Mouse (Mus musculus): ENCODE results near the gene Ttc39a. TPM values are rescaled to one million over a fixed set of nuclear protein-coding genes. Genes with fewer than 3 reads are reported as not detected.

The Ttc39a gene
- total and polyA plus RNA-seq, 3 experiments, result 0.30 to 0.64 (median 0.32) TPM

GRCm38 (mm10) chr4:109477454-109477853, 71.0 kb downstream of the Ttc39a start:
- no peak overlapping the region for H3K27ac ChIP-seq (ENCODE audit: insufficient read depth, low read depth)
- peaks cover 0 to 25% of the 10 kb centered on the region in 2 experiments; a peak in 2 of 4 replicates for H3K4me1 ChIP-seq (ENCODE audit: control insufficient read depth in 1 of 2, insufficient read depth in 2 of 2)
- peaks cover 15% of the 10 kb centered on the region for H3K27me3 ChIP-seq (replicated peaks)
- no peaks in the 10 kb centered on the region for H3K9me3 ChIP-seq (replicated peaks; ENCODE audit: low read length)
- no peak overlapping the region for H3K4me2 ChIP-seq (ENCODE audit: insufficient read depth, low read depth, poor library complexity, severe bottlenecking)
- DNase-seq (ENCODE audit: extremely low read depth), result no peak
- peaks cover 22% of the 10 kb centered on the region for H3K79me2 ChIP-seq (replicated peaks; ENCODE audit: control insufficient read depth, extremely low read depth, insufficient read depth, poor library complexity, severe bottlenecking)
- in situ Hi-C loops (cut with MboI; ENCODE audit: low pct_ligation_motif_present, low pct_unique_long_range_greater_than_20kb, low sequenced_read_pairs), result no loop called here
- no peak overlapping the region for H3K4me3 ChIP-seq (replicated peaks in 1 of 3; ENCODE audit: low read depth in 2 of 3, low read length in 2 of 3, poor library complexity in 1 of 3)
- H3K9ac ChIP-seq (ENCODE audit: insufficient read depth, low read depth), result no peak overlapping the region
- peaks cover 3 to 9% of the 10 kb centered on the region in 2 experiments for H3K36me3 ChIP-seq (replicated peaks in 1 of 2; ENCODE audit: control insufficient read depth in 1 of 2, insufficient read depth in 1 of 2, low read length in 1 of 2)
- dilution Hi-C loops (cut with MboI; ENCODE audit: extremely low pct_ligation_motif_present, extremely low pct_unique_long_range_greater_than_20kb, low sequenced_read_pairs), result no loop called here
- TF ChIP-seq MYC (IDR thresholded peaks at IDR 0.05; ENCODE audit: low read depth, low read length) (no peak), MEF2A (IDR thresholded peaks at IDR 0.05; ENCODE audit: borderline replicate concordance, low read depth, low read length) (no peak), CHD1 (IDR thresholded peaks at IDR 0.05; ENCODE audit: low read depth, low read length) (no peak), MAZ (IDR thresholded peaks at IDR 0.05; ENCODE audit: low read depth, low read length) (no peak), MAX (IDR thresholded peaks at IDR 0.05; ENCODE audit: low read length) (no peak), HCFC1 (IDR thresholded peaks at IDR 0.05; ENCODE audit: low read depth, low read length) (no peak), E2F4 (IDR thresholded peaks at IDR 0.05; ENCODE audit: insufficient replicate concordance, low read depth, low read length) (no peak)

- dilution Hi-C loops (cut with MboI; ENCODE audit: extremely low pct_ligation_motif_present, extremely low pct_unique_long_range_greater_than_20kb, low sequenced_read_pairs), result no loop called here
Measured at GRCm38 (mm10) chr4:109481424-109481823, 75.0 kb downstream of the Ttc39a start.

GRCm38 (mm10) chr4:109482701-109483100, 76.3 kb downstream of the Ttc39a start:
- Histone ChIP-seq H3K79me2 (replicated peaks; ENCODE audit: control insufficient read depth, extremely low read depth, insufficient read depth, poor library complexity, severe bottlenecking) (no peaks in the 10 kb centered on the region), H3K4me1 (ENCODE audit: control insufficient read depth in 1 of 2, insufficient read depth in 2 of 2) (peaks cover 5 to 7% of the 10 kb centered on the region in 2 experiments), H3K4me3 (replicated peaks in 1 of 3; ENCODE audit: low read depth in 2 of 3, low read length in 2 of 3, poor library complexity in 1 of 3) (no peak overlapping the region), H3K27me3 (replicated peaks) (peaks cover 7% of the 10 kb centered on the region), H3K9ac (ENCODE audit: insufficient read depth, low read depth) (no peak overlapping the region), H3K9me3 (replicated peaks; ENCODE audit: low read length) (no peaks in the 10 kb centered on the region), H3K27ac (ENCODE audit: insufficient read depth, low read depth) (no peak overlapping the region), H3K36me3 (replicated peaks in 1 of 2; ENCODE audit: control insufficient read depth in 1 of 2, insufficient read depth in 1 of 2, low read length in 1 of 2) (no peaks in the 10 kb centered on the region), H3K4me2 (ENCODE audit: insufficient read depth, low read depth, poor library complexity, severe bottlenecking) (no peak overlapping the region)
- dilution Hi-C loops (cut with MboI; ENCODE audit: extremely low pct_ligation_motif_present, extremely low pct_unique_long_range_greater_than_20kb, low sequenced_read_pairs), result no loop called here
- TF ChIP-seq TBP (conservative IDR thresholded peaks at IDR 0.05; ENCODE audit: low read depth, low read length) (no peak), POLR2A (IDR thresholded peaks at IDR 0.05; ENCODE audit: low read depth, low read length) (no peak), USF1 (IDR thresholded peaks at IDR 0.05; ENCODE audit: low read depth, low read length) (no peak), ELF1 (IDR thresholded peaks at IDR 0.05; ENCODE audit: low read depth, low read length) (no peak), ZKSCAN1 (IDR thresholded peaks at IDR 0.05; ENCODE audit: borderline replicate concordance, low read depth, low read length) (no peak), KAT2A (IDR thresholded peaks at IDR 0.05; ENCODE audit: insufficient replicate concordance, low read length) (no peak), JUN (IDR thresholded peaks at IDR 0.05; ENCODE audit: insufficient read depth, low read depth, low read length) (no peak), ETS1 (conservative IDR thresholded peaks at IDR 0.05; ENCODE audit: low read depth, low read length) (no peak), MXI1 (IDR thresholded peaks at IDR 0.05; ENCODE audit: low read depth, low read length) (no peak), USF2 (conservative IDR thresholded peaks at IDR 0.05; ENCODE audit: low read depth, low read length) (no peak), JUND (conservative IDR thresholded peaks at IDR 0.05; ENCODE audit: low read depth, low read length) (no peak), ZNF384 (IDR thresholded peaks at IDR 0.05; ENCODE audit: low read depth, low read length) (no peak), HCFC1 (IDR thresholded peaks at IDR 0.05; ENCODE audit: low read depth, low read length) (no peak), RCOR1 (conservative IDR thresholded peaks at IDR 0.05; ENCODE audit: low read depth, low read length) (no peak), NRF1 (IDR thresholded peaks at IDR 0.05; ENCODE audit: low read depth, low read length) (no peak), NELFE (IDR thresholded peaks at IDR 0.05; ENCODE audit: low read depth, low read length) (no peak), EP300 (IDR thresholded peaks at IDR 0.05; ENCODE audit: low read length) (no peak), UBTF (IDR thresholded peaks at IDR 0.05; ENCODE audit: low read depth, low read length) (no peak), SMC3 (IDR thresholded peaks at IDR 0.05; ENCODE audit: low read depth, low read length) (no peak)
- in situ Hi-C loops (cut with MboI; ENCODE audit: low pct_ligation_motif_present, low pct_unique_long_range_greater_than_20kb, low sequenced_read_pairs), result no loop called here
- DNase-seq (ENCODE audit: extremely low read depth), result no peak

More at GRCm38 (mm10) chr4:109481424-109481823, 75.0 kb downstream of the Ttc39a start:
- no peak for DNase-seq (ENCODE audit: extremely low read depth)
- in situ Hi-C loops (cut with MboI; ENCODE audit: low pct_ligation_motif_present, low pct_unique_long_range_greater_than_20kb, low sequenced_read_pairs), result no loop called here
- Histone ChIP-seq H3K27me3 (replicated peaks) (peaks cover 15% of the 10 kb centered on the region), H3K9me3 (replicated peaks; ENCODE audit: low read length) (no peaks in the 10 kb centered on the region), H3K27ac (ENCODE audit: insufficient read depth, low read depth) (no peak overlapping the region), H3K9ac (ENCODE audit: insufficient read depth, low read depth) (no peak overlapping the region), H3K79me2 (replicated peaks; ENCODE audit: control insufficient read depth, extremely low read depth, insufficient read depth, poor library complexity, severe bottlenecking) (no peaks in the 10 kb centered on the region), H3K4me1 (ENCODE audit: control insufficient read depth in 1 of 2, insufficient read depth in 2 of 2) (peaks cover 5 to 7% of the 10 kb centered on the region in 2 experiments; a peak in 3 of 4 replicates), H3K36me3 (replicated peaks in 1 of 2; ENCODE audit: control insufficient read depth in 1 of 2, insufficient read depth in 1 of 2, low read length in 1 of 2) (no peaks in the 10 kb centered on the region), H3K4me2 (ENCODE audit: insufficient read depth, low read depth, poor library complexity, severe bottlenecking) (no peak overlapping the region), H3K4me3 (replicated peaks in 1 of 3; ENCODE audit: low read depth in 2 of 3, low read length in 2 of 3, poor library complexity in 1 of 3) (no peak overlapping the region)
- TF ChIP-seq ETS1 (conservative IDR thresholded peaks at IDR 0.05; ENCODE audit: low read depth, low read length), result no peak
- TF ChIP-seq MAFK (IDR thresholded peaks at IDR 0.05; ENCODE audit: insufficient replicate concordance, low read length), result no peak
- no peak for TF ChIP-seq E2F4 (IDR thresholded peaks at IDR 0.05; ENCODE audit: insufficient replicate concordance, low read depth, low read length)
- no peak for TF ChIP-seq CHD2 (IDR thresholded peaks at IDR 0.05; ENCODE audit: low read length)
- TF ChIP-seq TCF12 (IDR thresholded peaks at IDR 0.05; ENCODE audit: low read depth, low read length), result no peak
- TF ChIP-seq JUND (conservative IDR thresholded peaks at IDR 0.05; ENCODE audit: low read depth, low read length), result no peak
- TF ChIP-seq MAZ (IDR thresholded peaks at IDR 0.05; ENCODE audit: low read depth, low read length), result no peak

All from CH12.LX (cell line).